Mouse (Mus musculus) liver, embryonic 14.5 days (tissue): ENCODE measurements around the gene Anapc16. TPM values are rescaled to one million over a fixed set of nuclear protein-coding genes. Genes with fewer than 3 reads are reported as not detected.
A peak's percentile ranks its signal among the peaks of the same experiment; 100 is the strongest.
"Not testable (repeated sequence)": the region's sequence is repeated elsewhere in the genome, so short reads cannot be mapped to it uniquely, and the experiment has no call there.

Experiments
- ATAC-seq: fragments of 200-750 bp; cut with Nextera tagmentation; 2 replicates; pipeline ENCODE4 v1.8.0; 2017; ENCODE audit warnings: moderate number of reproducible peaks, mild to moderate bottlenecking, moderate library complexity; ENCODE audit not compliant: insufficient read depth
- DNase-seq, 3 experiments: peaks; one replicate each; pipeline ENCODE4 v3.0.0-alpha.2; 2012 to 2013; ENCODE audit warnings: low read depth in 3 of 3, low spot score in 3 of 3
- H3K27ac ChIP-seq: fragments of 300-500 bp; sonication (generic); 2 replicates; pipeline ENCODE4 v1.5.1; 2014; ENCODE audit warnings: moderate library complexity, mild to moderate bottlenecking, control low read depth, inconsistent platforms
- H3K27me3 ChIP-seq: fragments of 300-500 bp; sonication (generic); 2 replicates; pipeline ENCODE4 v1.6.1; 2014; ENCODE audit warnings: mild to moderate bottlenecking, low read length, moderate library complexity; ENCODE audit not compliant: control insufficient read depth, insufficient read depth
- H3K36me3 ChIP-seq: fragments of 300-500 bp; sonication (generic); replicated peaks from 2 replicates; pipeline ENCODE4 v1.6.1; 2014; ENCODE audit warnings: low read depth; ENCODE audit not compliant: control insufficient read depth, insufficient read depth
- H3K4me1 ChIP-seq, 2 experiments: fragments of 200-500 bp in 1 of 2; fragments of 300-500 bp in 1 of 2; sonication (generic) in 1 of 2; replicated peaks; 2 replicates each; pipeline ENCODE4 v1.6.1; 2012 to 2014; ENCODE audit warnings: antibody characterized with exemption in 1 of 2, inconsistent platforms in 1 of 2, low read length in 1 of 2; ENCODE audit not compliant: control insufficient read depth in 2 of 2, insufficient read depth in 2 of 2
- H3K4me2 ChIP-seq: fragments of 300-500 bp; sonication (generic); 2 replicates; pipeline ENCODE4 v1.6.1; 2014; ENCODE audit warnings: low read depth, mild to moderate bottlenecking, control low read depth, moderate library complexity
- H3K4me3 ChIP-seq, 2 experiments: fragments of 200-500 bp in 1 of 2; fragments of 300-500 bp in 1 of 2; sonication (generic) in 1 of 2; 2 replicates each; pipeline ENCODE4 v1.5.1; 2012 to 2014; ENCODE audit warnings: low read depth in 2 of 2, low read length in 2 of 2, mild to moderate bottlenecking in 2 of 2, control low read depth in 1 of 2, inconsistent platforms in 1 of 2, moderate library complexity in 1 of 2; ENCODE audit not compliant: insufficient read depth in 1 of 2
- H3K9ac ChIP-seq: fragments of 300-500 bp; sonication (generic); replicated peaks from 2 replicates; pipeline ENCODE4 v1.6.1; 2014; ENCODE audit warnings: mild to moderate bottlenecking, control low read depth, moderate library complexity
- H3K9me3 ChIP-seq: fragments of 300-500 bp; sonication (generic); 2 replicates; pipeline ENCODE4 v1.6.1; 2016; ENCODE audit warnings: low read length, mixed read lengths; ENCODE audit not compliant: control insufficient read depth
- CTCF ChIP-seq: IDR thresholded peaks from 2 replicates; pipeline ENCODE4 v1.5.1; 2016; ENCODE audit warnings: antibody characterized with exemption, low read depth, control low read depth
- EP300 ChIP-seq: IDR thresholded peaks from 2 replicates; pipeline ENCODE4 v1.6.1; 2016; ENCODE audit warnings: antibody characterized with exemption, low read depth
- WGBS: fragments of 180-500 bp; shearing (Covaris S2); extraction: QIAGEN DNeasy Blood & Tissue Kit; methylation state at CpG from one replicate; pipeline ENCODE4 v1.1.7; 2014; ENCODE audit not compliant: insufficient replicate concordance; 5-methylcytosine and 5-hydroxymethylcytosine counted together
- polyA plus RNA-seq, 2 experiments: library from polyadenylated mRNA; depleted of rRNA in 1 of 2; stranded (reverse) in 1 of 2; unstranded in 1 of 2; fragments of >200 nt; fragmentation: Nextera tagmentation in 1 of 2; extraction: Ambion mirVana in 1 of 2; gene quantifications; 2 replicates each; pipeline versions ENCODE4 v1.2.1 to v1.2.3; 2012 to 2014

Gene Anapc16
- polyA plus RNA-seq, 2 experiments: 29.9 to 39.7 TPM

- TF ChIP-seq CTCF (peak; percentile 42), EP300 (no peak)
- DNase-seq: no peak
- H3K27ac ChIP-seq: peak overlapping the region; percentile 90
- 0 out of 2 replicates have a peak, but pooled peaks have one; percentile 0 for ATAC-seq
- no peaks in the 10 kb centered on the region for H3K27me3 ChIP-seq
- peak overlapping the region; percentile 61 for H3K9ac ChIP-seq
- peak overlapping the region; percentile 82 for H3K4me2 ChIP-seq
- no peaks in the 10 kb centered on the region for H3K9me3 ChIP-seq
- H3K4me3 ChIP-seq: peak overlapping the region; percentile 67 to 90
- H3K4me1 ChIP-seq: peaks cover 14 to 15% of the 10 kb centered on the region in 2 experiments
- H3K36me3 ChIP-seq: no peaks in the 10 kb centered on the region
- 1% methylated on average over 21 of the region's 21 CpGs for WGBS
Measured at GRCm38 (mm10) chr10:60003213-60003752, 348 bp upstream of the Anapc16 start.

DNA sequence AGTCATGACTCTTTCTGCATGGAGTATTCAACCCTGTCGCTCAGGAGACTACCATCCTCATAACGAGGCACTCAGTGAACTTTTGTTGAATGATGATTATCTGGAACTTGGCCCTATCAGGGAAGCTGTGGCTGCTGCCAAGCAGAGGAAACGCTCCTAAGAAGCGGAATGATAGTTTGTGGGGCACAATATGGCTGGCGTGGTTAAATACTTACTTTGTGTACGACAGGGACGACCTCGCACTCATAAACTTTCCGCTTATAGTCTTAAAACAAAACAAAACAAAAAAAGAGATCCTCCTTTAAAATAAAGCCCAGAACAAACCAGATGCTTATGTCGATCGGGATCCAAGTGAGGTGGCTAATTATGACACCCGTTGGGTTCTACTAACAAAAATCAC, 732 bp downstream of the Anapc16 start:
- Histone ChIP-seq H3K4me3 (peak overlapping the region; percentile 67 to 85), H3K4me2 (peak overlapping the region; percentile 82), H3K27ac (peak overlapping the region; percentile 90), H3K36me3 (no peaks in the 10 kb centered on the region), H3K9ac (peak overlapping the region; percentile 74), H3K27me3 (no peaks in the 10 kb centered on the region), H3K4me1 (peaks cover 14 to 15% of the 10 kb centered on the region in 2 experiments), H3K9me3 (no peaks in the 10 kb centered on the region)
- no peak for TF ChIP-seq CTCF
- TF ChIP-seq EP300: no peak
- DNase-seq: peak; percentile 22 to 53 (median 37)
- peak; percentile 23; the same call in 1 of the 2 replicates for ATAC-seq
- under 1% methylated on average over 12 of the region's 12 CpGs for WGBS

- H3K9me3 ChIP-seq, H3K27me3 ChIP-seq, ATAC-seq, DNase-seq, H3K36me3 ChIP-seq, H3K27ac ChIP-seq: not testable (repeated sequence)
- peak overlapping the region; percentile 74; the same call in 1 of the 2 replicates for H3K9ac ChIP-seq
- H3K4me1 ChIP-seq: peaks cover 14 to 15% of the 10 kb centered on the region in 2 experiments
- H3K4me2 ChIP-seq: peak overlapping the region; percentile 82
- 68% methylated on average over 8 of the region's 8 CpGs for WGBS
- peak overlapping the region in 1 of 2 experiments; percentile 67; a peak in 2 of 4 replicates for H3K4me3 ChIP-seq
Measured at GRCm38 (mm10) chr10:60001663-60002062, 1.3 kb downstream of the Anapc16 start.

DNA sequence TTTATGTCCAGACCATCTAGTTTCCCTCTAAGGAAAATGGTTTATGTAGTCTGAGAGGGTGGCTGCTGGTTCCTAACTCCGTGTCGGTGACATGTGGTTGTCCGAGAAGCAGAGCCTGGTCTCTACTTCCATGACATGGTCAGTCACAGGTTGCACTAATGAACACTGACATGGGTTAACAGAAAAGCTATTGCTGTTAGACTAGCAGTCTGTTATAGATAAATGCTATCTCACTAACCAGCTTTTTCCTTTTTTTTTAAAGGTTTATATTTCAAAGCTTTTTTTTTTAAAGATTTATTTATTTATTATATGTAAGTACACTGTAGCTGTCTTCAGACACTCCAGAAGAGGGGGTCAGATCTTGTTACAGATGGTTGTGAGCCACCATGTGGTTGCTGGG, 3.9 kb downstream of the Anapc16 start:
- no peak overlapping the region for H3K9ac ChIP-seq
- DNase-seq (no peak), ATAC-seq (no peak)
- no peak for TF ChIP-seq CTCF
- TF ChIP-seq EP300: no peak
- H3K9me3 ChIP-seq: no peaks in the 10 kb centered on the region
- H3K4me1 ChIP-seq: peaks cover 14 to 15% of the 10 kb centered on the region in 2 experiments
- 50% methylated on average over 3 of the region's 3 CpGs for WGBS
- no peak overlapping the region for H3K27ac ChIP-seq
- H3K4me2 ChIP-seq: no peak overlapping the region
- peaks cover 14% of the 10 kb centered on the region for H3K36me3 ChIP-seq
- no peak overlapping the region for H3K4me3 ChIP-seq
- no peaks in the 10 kb centered on the region for H3K27me3 ChIP-seq

- H3K9me3 ChIP-seq: no peaks in the 10 kb centered on the region
- H3K4me3 ChIP-seq: no peak overlapping the region
- H3K36me3 ChIP-seq: peaks cover 17% of the 10 kb centered on the region
- peaks cover 7 to 8% of the 10 kb centered on the region in 2 experiments for H3K4me1 ChIP-seq
- ATAC-seq (no peak), DNase-seq (peak; percentile 43 to 66 (median 60))
- no peak overlapping the region for H3K4me2 ChIP-seq
- no peak overlapping the region for H3K27ac ChIP-seq
- 14% methylated on average over 7 of the region's 7 CpGs for WGBS
- no peaks in the 10 kb centered on the region for H3K27me3 ChIP-seq
- TF ChIP-seq EP300 (no peak), CTCF (peak; percentile 71)
- no peak overlapping the region for H3K9ac ChIP-seq
Measured at GRCm38 (mm10) chr10:59997591-59997990, 5.3 kb downstream of the Anapc16 start.
